Mouse (Mus musculus) embryonic fibroblast, embryonic 13.5 days (primary cell): ENCODE data around the gene Rnft2. TPM values are rescaled to one million over a fixed set of nuclear protein-coding genes. Genes with fewer than 3 reads are reported as not detected.
A peak's percentile ranks its signal among the peaks of the same experiment; 100 is the strongest.

Experiments
- H3K27ac ChIP-seq: 2 replicates; pipeline ENCODE4 v1.5.1; 2012; ENCODE audit warnings: low read length, control low read depth, inconsistent platforms; ENCODE audit not compliant: insufficient read depth
- H3K4me1 ChIP-seq: 2 replicates; pipeline ENCODE4 v1.6.1; 2011; ENCODE audit warnings: low read length; ENCODE audit not compliant: control insufficient read depth, insufficient read depth
- H3K4me3 ChIP-seq: 2 replicates; pipeline ENCODE4 v1.5.1; 2011; ENCODE audit warnings: mild to moderate bottlenecking, control low read depth, low read length; ENCODE audit not compliant: insufficient read depth
- CTCF ChIP-seq: IDR thresholded peaks from 2 replicates; pipeline ENCODE4 v1.5.1; 2011; ENCODE audit warnings: mild to moderate bottlenecking, control low read depth, low read length, moderate library complexity, borderline replicate concordance; ENCODE audit not compliant: insufficient read depth
- POLR2A ChIP-seq: IDR thresholded peaks from 2 replicates; pipeline ENCODE4 v1.6.1; 2011; ENCODE audit warnings: low read depth, mild to moderate bottlenecking, control low read depth, low read length, moderate library complexity
- polyA plus RNA-seq: library from polyadenylated mRNA; stranded (reverse); fragments of >200 nt; gene quantifications from 2 replicates; pipeline ENCODE4 v1.2.4, GENCODE M21; 2011; ENCODE audit warnings: low read depth; ENCODE audit not compliant: missing spikeins, insufficient read length

The Rnft2 gene
- polyA plus RNA-seq, 1 experiment: 2.9 TPM

DNA sequence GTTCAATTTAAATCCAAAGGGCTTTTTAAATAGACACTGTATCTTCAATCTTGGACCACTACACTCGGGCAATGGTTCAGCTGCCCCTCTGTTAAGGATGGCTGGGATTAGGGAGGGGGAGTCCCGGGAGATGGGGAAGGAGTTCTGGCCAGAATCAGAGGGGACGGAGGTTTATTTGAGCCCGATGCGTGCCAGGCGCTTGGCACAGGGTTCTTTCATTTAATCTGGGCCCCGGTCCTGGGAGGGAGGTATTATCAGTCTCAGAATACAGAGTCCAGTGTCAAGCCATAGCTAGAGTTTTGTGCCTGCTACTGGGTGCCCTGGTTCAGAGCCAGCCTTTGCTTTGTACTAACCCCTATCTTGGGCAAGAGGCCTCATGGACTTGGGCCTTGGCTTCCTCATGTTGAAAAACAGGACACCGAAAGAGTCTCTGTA is 77.3 kb downstream of the Rnft2 start:
- Histone ChIP-seq H3K4me3 (no peak overlapping the region), H3K4me1 (no peaks in the 10 kb centered on the region), H3K27ac (no peak overlapping the region)
- TF ChIP-seq POLR2A (no peak), CTCF (no peak)

DNA sequence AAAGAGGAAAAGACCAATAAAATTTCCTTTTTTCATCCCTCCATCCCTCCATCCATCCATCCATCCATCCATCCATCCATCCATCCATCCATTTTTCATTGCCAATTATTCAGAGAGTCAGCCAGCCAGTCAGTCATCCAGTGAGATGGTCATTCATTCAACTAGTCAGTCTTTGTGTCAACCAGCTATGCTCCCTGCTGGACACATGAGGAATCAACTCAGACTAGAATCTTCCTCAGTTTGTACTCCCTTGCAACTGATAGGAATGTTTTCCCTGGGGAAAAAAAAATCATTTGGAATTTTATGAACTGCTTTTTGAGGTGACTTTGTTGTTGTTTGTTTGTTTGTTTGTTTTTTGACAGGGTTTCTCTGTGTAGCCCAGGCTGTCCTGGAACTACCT is 79.5 kb downstream of the Rnft2 start:
- H3K4me1 ChIP-seq: no peaks in the 10 kb centered on the region; the same call in 1 of the 2 replicates
- no peak overlapping the region for H3K4me3 ChIP-seq
- TF ChIP-seq CTCF (no peak), POLR2A (no peak)
- H3K27ac ChIP-seq: no peak overlapping the region

DNA sequence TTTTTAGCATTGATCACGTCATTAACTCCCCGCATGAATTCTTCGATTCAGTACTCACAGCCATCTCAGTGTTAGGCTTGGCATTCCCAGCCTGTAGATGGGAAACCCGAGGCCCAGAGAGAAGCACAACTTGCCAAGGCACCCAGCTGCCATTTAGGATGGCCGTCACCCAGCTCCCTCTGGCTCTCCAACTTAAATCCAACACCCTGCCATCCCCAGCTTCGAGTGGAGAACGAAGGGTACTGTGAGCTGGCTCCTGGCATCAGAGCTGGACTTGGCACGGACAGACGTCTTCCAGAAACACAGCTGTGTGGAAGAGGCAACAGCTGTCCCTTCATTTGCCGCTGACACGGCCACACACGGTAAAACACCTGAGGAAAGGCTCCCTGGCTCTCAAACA is 80.3 kb downstream of the Rnft2 start, which contains the start of gene Hrk:
Hrk (plus strand) TSS at position 68 of the 400 bp plus-strand sequence.
- Histone ChIP-seq H3K27ac (no peak within 1 kb of the TSS), H3K4me3 (no peak within 1 kb of the TSS), H3K4me1 (no peaks in the 10 kb centered on the region; the same call in 1 of the 2 replicates)
- TF ChIP-seq POLR2A (no peak), CTCF (no peak)

DNA sequence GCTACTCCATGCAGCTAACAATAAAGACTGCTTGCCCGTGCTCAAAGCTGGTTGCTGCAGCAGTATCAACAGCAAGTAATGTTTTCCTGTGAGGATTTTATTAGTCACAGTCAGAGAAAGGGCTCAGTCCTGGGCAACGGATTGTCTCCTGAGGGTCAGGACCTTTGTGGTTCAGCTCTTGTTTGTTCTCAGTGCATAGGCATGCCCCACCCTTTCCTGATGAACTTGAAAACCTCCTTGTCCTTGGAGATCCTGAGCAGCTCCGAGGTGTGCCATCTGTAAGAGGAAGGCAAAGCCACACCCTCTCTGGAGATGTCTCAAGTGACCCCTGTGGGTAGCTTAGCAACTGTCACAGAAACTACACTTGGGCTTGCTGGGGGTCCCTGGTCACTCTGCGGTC is 84.2 kb downstream of the Rnft2 start:
- H3K4me3 ChIP-seq: no peak overlapping the region
- TF ChIP-seq CTCF (no peak), POLR2A (no peak)

DNA sequence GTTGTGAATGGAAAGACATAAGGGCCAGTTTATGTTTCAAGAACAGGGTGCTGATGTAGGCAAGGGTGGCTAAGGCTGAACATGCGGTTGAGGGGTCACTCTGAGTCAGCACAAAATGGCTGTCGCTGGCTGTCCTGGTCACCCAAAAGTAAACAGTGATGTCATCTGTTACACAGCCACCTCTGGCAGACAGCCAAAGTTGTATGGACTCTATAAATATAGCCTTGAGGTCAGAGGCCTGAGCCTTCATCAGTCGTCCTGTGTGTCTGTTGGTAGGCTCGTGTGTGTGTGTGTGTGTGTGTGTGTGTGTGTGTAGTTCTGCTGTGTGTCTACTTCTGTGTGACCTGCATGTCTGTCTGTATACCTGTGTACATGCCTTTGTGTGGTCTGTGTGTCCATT is 87.9 kb downstream of the Rnft2 start:
- H3K4me3 ChIP-seq: no peak overlapping the region
- H3K27ac ChIP-seq: no peak overlapping the region
- H3K4me1 ChIP-seq: peaks cover 6% of the 10 kb centered on the region; the same call in 1 of the 2 replicates
- TF ChIP-seq CTCF: no peak
- TF ChIP-seq POLR2A: no peak

More for the DNA sequence above, 84.2 kb downstream of the Rnft2 start:
- H3K27ac ChIP-seq: no peak overlapping the region
- H3K4me1 ChIP-seq: peaks cover 6% of the 10 kb centered on the region; the same call in 1 of the 2 replicates

DNA sequence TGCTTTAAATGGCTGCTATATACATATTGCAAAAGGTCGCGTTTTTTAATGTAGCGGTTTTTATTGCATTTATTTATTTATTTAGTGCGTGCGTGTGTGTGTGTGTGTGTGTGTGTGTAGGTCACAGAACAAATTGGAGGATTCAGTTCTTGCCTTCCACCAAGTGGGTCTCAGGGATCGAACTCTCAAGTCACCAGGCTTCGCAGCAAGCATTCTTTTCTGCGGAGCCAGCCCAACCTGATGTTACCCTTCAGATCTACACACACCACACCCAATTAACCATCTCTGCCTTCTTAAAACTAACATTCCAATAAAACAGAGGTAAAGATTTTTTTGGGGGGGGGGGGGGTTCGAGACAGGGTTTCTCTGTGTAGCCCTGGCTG is 89.4 kb downstream of the Rnft2 start:
- no peak overlapping the region for H3K27ac ChIP-seq
- peaks cover 6% of the 10 kb centered on the region; the same call in 1 of the 2 replicates for H3K4me1 ChIP-seq
- TF ChIP-seq POLR2A (no peak), CTCF (no peak)
- H3K4me3 ChIP-seq: no peak overlapping the region

DNA sequence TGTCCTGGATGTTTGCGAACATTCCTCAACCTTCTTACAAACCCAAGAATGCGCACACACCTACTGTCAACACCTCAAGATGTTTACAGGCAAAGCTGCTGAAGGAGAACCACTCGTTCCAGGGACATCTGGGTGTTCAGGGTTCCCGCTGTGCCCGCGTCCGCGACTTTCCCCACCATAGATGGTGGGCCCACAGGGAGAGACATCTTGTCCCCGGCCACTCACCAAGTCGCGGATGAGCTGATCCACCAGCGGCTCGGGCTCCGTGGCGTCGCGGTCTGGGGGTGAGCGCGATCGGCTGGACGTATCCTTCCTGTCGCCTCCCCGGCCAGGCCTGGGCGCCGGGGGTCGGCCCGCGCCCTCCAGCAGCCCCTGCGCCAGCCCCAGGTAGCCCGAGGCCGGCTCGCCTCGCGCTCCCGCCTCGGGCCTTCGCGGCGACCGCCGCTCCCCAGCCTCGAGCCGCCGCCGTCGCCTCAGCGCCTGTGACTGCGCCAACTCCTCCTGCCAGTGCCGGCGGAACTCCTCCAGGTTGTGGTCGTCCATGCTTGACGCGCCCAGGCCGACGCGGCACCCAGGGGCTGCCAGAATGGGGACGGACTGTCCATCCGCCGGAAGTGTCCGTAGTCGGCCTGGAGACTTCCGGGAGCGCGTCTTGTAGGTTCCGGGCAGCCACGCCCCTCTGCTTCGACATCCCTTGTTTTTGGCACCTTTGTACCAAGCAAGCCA is 89.9 kb downstream of the Rnft2 start, which contains the start of gene Fbxw8:
Fbxw8 (minus strand) TSS at position 626 of the 726 bp plus-strand sequence.
- peak; percentile 86 for TF ChIP-seq POLR2A
- TF ChIP-seq CTCF: no peak
- H3K4me3 ChIP-seq: peak within 1 kb of the TSS; percentile 98
- H3K27ac ChIP-seq: no peak within 1 kb of the TSS
- 0 out of 2 replicates have a peak, but pooled peaks cover 6% of the 10 kb centered on the region for H3K4me1 ChIP-seq

DNA sequence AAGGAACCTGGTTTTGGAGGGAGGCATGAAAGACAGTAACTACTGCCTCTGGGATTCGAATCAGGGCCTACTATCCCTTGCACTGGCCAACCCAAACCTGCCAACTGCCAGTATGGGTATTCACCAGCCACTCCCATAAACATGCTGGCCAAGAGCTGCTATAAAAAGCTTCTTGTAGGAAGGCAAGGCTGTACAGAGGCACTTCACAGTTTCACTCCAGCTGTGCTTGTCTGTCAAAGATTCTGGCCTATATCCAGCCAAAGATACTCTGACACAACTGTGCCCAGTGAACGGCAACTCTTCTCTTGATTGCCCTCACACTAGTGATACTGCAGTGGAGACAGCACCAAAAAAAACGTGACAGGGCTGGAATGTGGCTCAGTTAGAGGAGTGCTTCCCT is 95.2 kb downstream of the Rnft2 start:
- peaks cover 6% of the 10 kb centered on the region; the same call in 1 of the 2 replicates for H3K4me1 ChIP-seq
- no peak overlapping the region for H3K27ac ChIP-seq
- H3K4me3 ChIP-seq: no peak overlapping the region
- TF ChIP-seq CTCF (no peak), POLR2A (no peak)

GRCm38 (mm10) chr5:118147264-118147663 is 97.7 kb downstream of the Rnft2 start:
- Histone ChIP-seq H3K4me3 (no peak overlapping the region), H3K4me1 (peaks cover 11% of the 10 kb centered on the region; the same call in 1 of the 2 replicates), H3K27ac (no peak overlapping the region)
- TF ChIP-seq POLR2A (no peak), CTCF (no peak)
